Mouse (Mus musculus) B cell, adult 62 days (primary cell): ENCODE results near the gene Rell1. TPM values are rescaled to one million over a fixed set of nuclear protein-coding genes. Genes with fewer than 3 reads are reported as not detected.

Experiments used
- total RNA-seq: library from RNA; stranded (reverse); gene quantifications from 4 replicates; pipeline ENCODE4 v1.2.4, GENCODE M21; 2023

The Rell1 gene
- total RNA-seq: 18.3 to 29.2 TPM (median 25.1 TPM) in 4 replicates

GRCm38 (mm10) chr5:63968443-63969415 lies at the start of gene Rell1:
Gene Rell1 (minus strand): TSS chr5:63968897.

Other genes starting within 250 kb of the Rell1 start
- gene 0610040J01Rik, start 156.5 kb downstream of the Rell1 start, total RNA-seq: 0.38 to 0.48 TPM in 2 of 4 replicates, not detected in the others
- gene Pgm2, start 124.1 kb upstream of the Rell1 start, total RNA-seq: 13.1 to 18.3 TPM (median 13.7 TPM) in 4 replicates
- 108 to 138 TPM (median 112 TPM) in 4 replicates for gene Tbc1d1, start 187.4 kb upstream of the Rell1 start, total RNA-seq